ENCODE assay signal across 32 mouse cellular contexts in genomic region chr1:117497003-117497402, GRCm38 (mm10).
"Had no signal": no experiment of that assay in that cellular context is flagged by ENCODE, and none has a peak within 500 bp of the region (broad histone marks: within the 10 kb centered on the region; RNA-seq: fewer than 3 reads in every experiment).

No protein-coding gene starts in this region.

- DNase-seq: left cerebral cortex, postnatal 4 days; liver; liver, embryonic 13.5 days; liver, postnatal 0 days; lung, adult 18-20 months; lung, adult 2 months; lung, embryonic 14.5 days; lung, postnatal 10 days; lung, postnatal 14 days; lung, postnatal 36 days; lung, postnatal 4 days; midbrain, embryonic 14.5 days had no signal

- H3K9me3 ChIP-seq: limb, embryonic 10.5 days; limb, embryonic 12.5 days; limb, embryonic 13.5 days; limb, embryonic 15.5 days; liver, embryonic 13.5 days; liver, embryonic 15.5 days; lung, embryonic 15.5 days; megakaryocyte, embryonic 14.5 days; midbrain, embryonic 10.5 days; midbrain, embryonic 12.5 days; midbrain, embryonic 13.5 days; midbrain, embryonic 15.5 days had no signal

- H3K4me1 ChIP-seq: limb, embryonic 10.5 days; limb, embryonic 12.5 days; limb, embryonic 13.5 days; limb, embryonic 15.5 days; liver, embryonic 12.5 days; liver, embryonic 13.5 days; liver, embryonic 15.5 days; lung, embryonic 15.5 days; megakaryocyte, embryonic 14.5 days; midbrain, embryonic 10.5 days; midbrain, embryonic 12.5 days; midbrain, embryonic 13.5 days; midbrain, embryonic 15.5 days had no signal

- H3K4me3 ChIP-seq: left cerebral cortex, adult 2 months; limb, embryonic 10.5 days; limb, embryonic 12.5 days; limb, embryonic 13.5 days; limb, embryonic 15.5 days; liver, embryonic 12.5 days; liver, embryonic 13.5 days; liver, embryonic 15.5 days; lung, embryonic 15.5 days; megakaryocyte, embryonic 14.5 days; midbrain, embryonic 10.5 days; midbrain, embryonic 12.5 days; midbrain, embryonic 13.5 days; midbrain, embryonic 15.5 days; myocyte had no signal

- ATAC-seq: liver, embryonic 12.5 days; liver, postnatal 0 days; lung, postnatal 0 days; midbrain, embryonic 13.5 days; midbrain, embryonic 15.5 days; midbrain, embryonic 16.5 days had no signal

- H3K9ac ChIP-seq: limb, embryonic 12.5 days; limb, embryonic 13.5 days; limb, embryonic 15.5 days; liver, embryonic 12.5 days; liver, embryonic 13.5 days; liver, embryonic 14.5 days; liver, embryonic 15.5 days; liver, postnatal 0 days; lung, embryonic 14.5 days; lung, embryonic 15.5 days; midbrain, embryonic 12.5 days; midbrain, embryonic 13.5 days; midbrain, embryonic 15.5 days had no signal

- H3K27me3 ChIP-seq: limb, embryonic 12.5 days; limb, embryonic 13.5 days; limb, embryonic 15.5 days; liver, embryonic 12.5 days; liver, embryonic 13.5 days; liver, embryonic 15.5 days; lung, embryonic 15.5 days; megakaryocyte, embryonic 14.5 days; midbrain, embryonic 12.5 days; midbrain, embryonic 13.5 days; midbrain, embryonic 15.5 days had no signal

- H3K27ac ChIP-seq: left cerebral cortex, adult 2 months; limb, embryonic 10.5 days; limb, embryonic 12.5 days; limb, embryonic 13.5 days; limb, embryonic 15.5 days; liver, embryonic 12.5 days; liver, embryonic 13.5 days; liver, embryonic 14.5 days; liver, embryonic 15.5 days; lung, embryonic 15.5 days; macrophage; midbrain, embryonic 10.5 days; midbrain, embryonic 12.5 days; midbrain, embryonic 13.5 days; midbrain, embryonic 15.5 days had no signal

- H3K4me2 ChIP-seq: limb, embryonic 12.5 days; limb, embryonic 13.5 days; limb, embryonic 15.5 days; liver, embryonic 11.5 days; liver, embryonic 12.5 days; liver, embryonic 13.5 days; liver, embryonic 15.5 days; lung, embryonic 14.5 days; lung, embryonic 15.5 days; midbrain, embryonic 11.5 days; midbrain, embryonic 12.5 days; midbrain, embryonic 13.5 days; midbrain, embryonic 15.5 days had no signal

- H3K36me3 ChIP-seq: limb, embryonic 10.5 days; limb, embryonic 12.5 days; limb, embryonic 13.5 days; limb, embryonic 15.5 days; liver, embryonic 12.5 days; liver, embryonic 13.5 days; liver, embryonic 15.5 days; lung, embryonic 15.5 days; midbrain, embryonic 10.5 days; midbrain, embryonic 12.5 days; midbrain, embryonic 13.5 days; midbrain, embryonic 15.5 days had no signal
